Mouse (Mus musculus) kidney, postnatal 0 days (tissue): Measurements from ENCODE around the gene Arhgef18. TPM values are rescaled to one million over a fixed set of nuclear protein-coding genes. Genes with fewer than 3 reads are reported as not detected.

Source experiments
- ATAC-seq: fragments of 200-750 bp; cut with Nextera tagmentation; replicated peaks from 2 replicates; pipeline ENCODE4 v1.8.0; 2017; ENCODE audit warnings: low read depth, moderate number of reproducible peaks, moderate TSS enrichment, moderate library complexity; ENCODE audit not compliant: low FRiP score
- DNase-seq: peaks from one replicate; pipeline ENCODE4 v3.0.0-alpha.2; 2016; ENCODE audit warnings: low spot score
- H3K27ac ChIP-seq: fragments of 300-500 bp; sonication (generic); 2 replicates; pipeline ENCODE4 v1.5.1; 2014; ENCODE audit warnings: mild to moderate bottlenecking
- H3K27me3 ChIP-seq: fragments of 300-500 bp; sonication (generic); 2 replicates; pipeline ENCODE4 v1.6.1; 2014; ENCODE audit warnings: low read length, mixed read lengths; ENCODE audit not compliant: insufficient read depth
- H3K36me3 ChIP-seq: fragments of 300-500 bp; sonication (generic); 2 replicates; pipeline ENCODE4 v1.6.1; 2014; ENCODE audit warnings: low read length, mixed read lengths; ENCODE audit not compliant: insufficient read depth
- H3K4me1 ChIP-seq: fragments of 300-500 bp; sonication (generic); replicated peaks from 2 replicates; pipeline ENCODE4 v1.6.1; 2014; ENCODE audit warnings: antibody characterized with exemption, low read length, mixed read lengths; ENCODE audit not compliant: insufficient read depth
- H3K4me2 ChIP-seq: fragments of 300-500 bp; sonication (generic); 2 replicates; pipeline ENCODE4 v1.6.1; 2014; ENCODE audit warnings: mild to moderate bottlenecking, low read length, moderate library complexity, mixed read lengths
- H3K4me3 ChIP-seq: fragments of 300-500 bp; sonication (generic); replicated peaks from 2 replicates; pipeline ENCODE4 v1.5.1; 2014; ENCODE audit warnings: low read depth, low read length
- H3K9ac ChIP-seq: fragments of 300-500 bp; sonication (generic); 2 replicates; pipeline ENCODE4 v1.6.1; 2014; ENCODE audit warnings: low read depth, low read length
- H3K9me3 ChIP-seq: fragments of 300-500 bp; sonication (generic); replicated peaks from 2 replicates; pipeline ENCODE4 v1.6.1; 2016; ENCODE audit warnings: low read length, inconsistent platforms, mixed read lengths
- CTCF ChIP-seq: IDR thresholded peaks from 2 replicates; pipeline ENCODE4 v1.5.1; 2016; ENCODE audit warnings: antibody characterized with exemption, low read depth, mild to moderate bottlenecking, moderate library complexity
- WGBS: fragments of 180-500 bp; shearing (Covaris S2); extraction: QIAGEN DNeasy Blood & Tissue Kit; methylation state at CpG from one replicate; pipeline ENCODE4 v1.1.7; 2014; 5-methylcytosine and 5-hydroxymethylcytosine counted together
- polyA plus RNA-seq: library from polyadenylated mRNA; unstranded; fragments of >200 nt; fragmentation: Nextera tagmentation; extraction: Ambion mirVana; gene quantifications from 2 replicates; pipeline ENCODE4 v1.2.1, GENCODE M21; 2015

Gene Arhgef18
- polyA plus RNA-seq, 1 experiment from 2014 or later, result 9.6 TPM

GRCm38 (mm10) chr8:3353189-3353810, 39.5 kb upstream of the Arhgef18 start, which contains the start of gene A430078G23Rik:
Gene A430078G23Rik, plus strand, starts transcription at chr8:3353415.
- Histone ChIP-seq H3K27ac (no peak within 1 kb of the TSS), H3K4me2 (no peak within 1 kb of the TSS), H3K4me3 (no peak within 1 kb of the TSS), H3K9ac (no peak within 1 kb of the TSS), H3K36me3 (no peaks in the 10 kb centered on the region), H3K4me1 (no peaks in the 10 kb centered on the region), H3K27me3 (no peaks in the 10 kb centered on the region), H3K9me3 (no peaks in the 10 kb centered on the region)
- WGBS, result 55% methylated on average over 13 of the region's 13 CpGs
- TF ChIP-seq CTCF, result no peak
- no peak for ATAC-seq
- DNase-seq, result no peak

- no peak overlapping the region for H3K4me2 ChIP-seq
- no peak for DNase-seq
- WGBS, result 65% methylated on average over 6 of the region's 6 CpGs
Observed at GRCm38 (mm10) chr8:3353811-3354442, 38.9 kb upstream of the Arhgef18 start.

GRCm38 (mm10) chr8:3354443-3354812, 38.4 kb upstream of the Arhgef18 start:
- Histone ChIP-seq H3K4me3 (no peak overlapping the region), H3K4me2 (no peak overlapping the region), H3K36me3 (no peaks in the 10 kb centered on the region), H3K27ac (no peak overlapping the region), H3K9me3 (no peaks in the 10 kb centered on the region), H3K27me3 (no peaks in the 10 kb centered on the region), H3K9ac (no peak overlapping the region), H3K4me1 (no peaks in the 10 kb centered on the region)
- WGBS, result 64% methylated on average over 5 of the region's 5 CpGs
- no peak for TF ChIP-seq CTCF
- no peak for ATAC-seq
- no peak for DNase-seq

More at GRCm38 (mm10) chr8:3353811-3354442, 38.9 kb upstream of the Arhgef18 start:
- Histone ChIP-seq H3K27me3 (no peaks in the 10 kb centered on the region), H3K9me3 (no peaks in the 10 kb centered on the region), H3K27ac (no peak overlapping the region), H3K9ac (no peak overlapping the region), H3K4me3 (no peak overlapping the region), H3K4me1 (no peaks in the 10 kb centered on the region), H3K36me3 (no peaks in the 10 kb centered on the region)
- no peak for ATAC-seq
- TF ChIP-seq CTCF, result no peak

GRCm38 (mm10) chr8:3355586-3355985, 37.2 kb upstream of the Arhgef18 start:
- no peak overlapping the region for H3K27ac ChIP-seq
- no peak overlapping the region for H3K9ac ChIP-seq
- H3K27me3 ChIP-seq, result no peaks in the 10 kb centered on the region
- DNase-seq (no peak), ATAC-seq (no peak)
- H3K4me1 ChIP-seq, result no peaks in the 10 kb centered on the region
- H3K4me3 ChIP-seq, result no peak overlapping the region
- TF ChIP-seq CTCF, result no peak
- no peak overlapping the region for H3K4me2 ChIP-seq
- WGBS, result 76% methylated on average over 6 of the region's 6 CpGs
- no peaks in the 10 kb centered on the region for H3K36me3 ChIP-seq
- no peaks in the 10 kb centered on the region for H3K9me3 ChIP-seq

- DNase-seq, result peak; percentile 70
- ATAC-seq, result 0 out of 2 replicates have a peak, but pooled peaks have one; percentile 23
Observed at GRCm38 (mm10) chr8:3358060-3358459, 34.7 kb upstream of the Arhgef18 start.

GRCm38 (mm10) chr8:3367086-3367485, 25.7 kb upstream of the Arhgef18 start:
- H3K4me1 ChIP-seq, result no peaks in the 10 kb centered on the region
- WGBS, result 79% methylated on average over 5 of the region's 5 CpGs
- no peaks in the 10 kb centered on the region for H3K36me3 ChIP-seq
- ATAC-seq (no peak), DNase-seq (no peak)
- H3K27me3 ChIP-seq, result no peaks in the 10 kb centered on the region
- TF ChIP-seq CTCF, result no peak
- no peak overlapping the region for H3K9ac ChIP-seq
- no peak overlapping the region for H3K4me2 ChIP-seq
- H3K27ac ChIP-seq, result no peak overlapping the region
- H3K9me3 ChIP-seq, result no peaks in the 10 kb centered on the region
- H3K4me3 ChIP-seq, result no peak overlapping the region

More at GRCm38 (mm10) chr8:3358060-3358459, 34.7 kb upstream of the Arhgef18 start:
- 5% methylated on average over 4 of the region's 4 CpGs for WGBS
- Histone ChIP-seq H3K9ac (no peak overlapping the region), H3K4me1 (no peaks in the 10 kb centered on the region), H3K9me3 (no peaks in the 10 kb centered on the region), H3K4me2 (no peak overlapping the region), H3K4me3 (no peak overlapping the region), H3K36me3 (no peaks in the 10 kb centered on the region), H3K27ac (no peak overlapping the region), H3K27me3 (no peaks in the 10 kb centered on the region)
- peak; percentile 86 for TF ChIP-seq CTCF

GRCm38 (mm10) chr8:3368091-3368490, 24.7 kb upstream of the Arhgef18 start:
- no peaks in the 10 kb centered on the region for H3K9me3 ChIP-seq
- 68% methylated on average over 1 of the region's 1 CpGs for WGBS
- DNase-seq, result no peak
- H3K4me2 ChIP-seq, result no peak overlapping the region
- TF ChIP-seq CTCF, result no peak
- no peak for ATAC-seq
- no peaks in the 10 kb centered on the region for H3K27me3 ChIP-seq
- H3K27ac ChIP-seq, result no peak overlapping the region
- no peaks in the 10 kb centered on the region for H3K36me3 ChIP-seq
- no peaks in the 10 kb centered on the region for H3K4me1 ChIP-seq
- no peak overlapping the region for H3K9ac ChIP-seq
- no peak overlapping the region for H3K4me3 ChIP-seq
